Mouse (Mus musculus): ENCODE measurements around the gene Pigk. TPM values are rescaled to one million over a fixed set of nuclear protein-coding genes. Genes with fewer than 3 reads are reported as not detected.

Pigk gene
- total RNA-seq, 2 experiments from 2014 or later = 10.1 to 12.1 TPM

DNA sequence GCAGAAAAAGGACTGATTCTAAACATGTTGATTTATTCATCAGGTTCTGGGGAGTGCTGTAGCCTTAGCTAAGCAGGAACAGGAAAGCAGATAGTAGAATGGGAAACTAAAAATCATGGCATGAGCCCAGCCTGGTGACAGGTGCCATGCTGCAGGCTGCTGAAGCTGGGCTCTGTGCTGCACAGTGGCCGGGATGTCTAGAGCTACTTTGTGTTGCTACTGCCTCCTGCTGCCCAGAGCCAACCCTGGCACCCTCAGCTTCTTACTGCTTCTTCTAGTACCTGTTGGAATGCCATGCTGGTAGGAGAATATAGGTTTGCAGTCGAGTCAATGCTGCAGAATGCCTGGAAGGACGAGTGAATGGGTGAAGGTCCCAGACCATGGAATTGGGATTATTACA, 8.9 kb downstream of the Pigk start:
- ATAC-seq (replicated peaks; ENCODE audit: low FRiP score, poor library complexity, severe bottlenecking) = no peak

DNA sequence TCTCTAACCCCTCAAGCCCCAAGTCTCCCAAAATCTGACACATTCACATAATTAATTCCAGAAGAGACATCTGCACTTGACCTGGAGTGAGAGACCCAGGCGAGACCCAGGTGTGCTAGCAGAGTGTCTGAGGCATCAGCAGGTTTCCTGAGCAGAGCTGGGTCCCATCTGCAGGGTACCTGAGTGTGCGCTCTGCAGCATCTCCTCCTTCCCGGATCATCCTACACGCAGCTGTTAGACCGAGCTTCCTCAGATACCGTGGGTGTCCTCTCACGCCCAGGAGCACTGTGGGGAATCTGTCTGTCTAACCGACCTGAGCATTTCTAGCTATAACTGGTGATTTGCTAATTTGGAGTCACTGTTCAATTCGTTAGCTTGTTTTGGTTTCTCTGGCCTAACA, 10.5 kb downstream of the Pigk start:
- no peak for ATAC-seq (replicated peaks; ENCODE audit: low FRiP score, poor library complexity, severe bottlenecking)

DNA sequence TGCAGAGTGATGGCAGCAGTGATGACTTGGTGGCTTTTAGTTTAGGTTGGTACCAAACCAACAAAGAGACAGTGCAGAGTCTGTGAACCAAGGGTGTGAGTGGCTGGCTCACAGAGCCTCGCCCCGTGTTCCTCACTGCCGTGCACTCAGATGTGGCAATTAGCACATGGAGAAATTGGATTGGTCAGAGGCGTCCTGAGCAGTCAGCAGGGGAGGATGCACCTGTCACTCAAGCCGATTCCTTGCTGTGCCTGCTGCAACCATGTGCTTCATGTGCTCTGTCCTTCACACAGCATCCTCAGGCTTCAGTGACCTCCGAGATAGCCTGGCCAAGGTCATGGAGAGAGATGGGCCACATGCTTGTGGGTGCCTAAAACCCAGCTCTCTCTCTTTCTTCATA, 14.3 kb downstream of the Pigk start:
- ATAC-seq (replicated peaks; ENCODE audit: low FRiP score, poor library complexity, severe bottlenecking) = no peak

DNA sequence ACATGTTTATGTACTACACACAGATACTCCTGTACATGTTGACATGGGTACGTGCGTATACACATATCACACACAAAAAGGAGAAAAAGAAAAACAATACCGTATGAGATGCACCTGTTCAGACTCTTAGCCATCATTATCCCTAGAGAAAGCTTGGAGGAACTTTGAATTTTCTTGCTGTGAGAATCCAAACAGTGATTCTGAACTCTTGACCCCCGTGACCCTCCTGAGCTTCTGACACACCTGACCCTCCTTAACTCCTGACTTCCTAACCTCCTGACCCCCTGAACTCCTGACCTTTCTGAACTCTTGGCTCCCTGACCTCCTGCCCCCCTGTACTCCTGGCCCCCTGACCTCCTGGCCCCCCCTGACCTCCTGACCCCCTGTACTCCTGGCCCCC, 19.1 kb downstream of the Pigk start:
- no peak for ATAC-seq (replicated peaks; ENCODE audit: low FRiP score, poor library complexity, severe bottlenecking)

DNA sequence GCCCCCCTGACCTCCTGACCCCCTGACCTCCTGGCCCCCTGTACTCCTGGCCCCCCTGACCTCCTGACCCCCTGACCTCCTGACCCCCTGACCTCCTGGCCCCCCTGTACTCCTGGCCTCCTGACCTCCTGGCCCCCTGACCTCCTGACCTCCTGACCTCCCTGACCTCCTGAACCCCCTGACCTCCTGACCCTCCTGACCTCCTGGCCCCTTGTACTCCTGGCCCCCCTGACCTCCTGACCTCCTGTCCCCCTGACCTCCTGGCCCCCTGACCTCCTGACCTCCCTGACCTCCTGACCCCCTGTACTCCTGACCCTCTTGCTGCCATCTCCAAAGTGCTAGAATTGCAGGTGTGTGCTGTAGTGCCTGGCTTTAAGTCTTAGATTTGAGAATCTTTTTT, 19.6 kb downstream of the Pigk start:
- ATAC-seq (replicated peaks; ENCODE audit: low FRiP score, poor library complexity, severe bottlenecking) = no peak

DNA sequence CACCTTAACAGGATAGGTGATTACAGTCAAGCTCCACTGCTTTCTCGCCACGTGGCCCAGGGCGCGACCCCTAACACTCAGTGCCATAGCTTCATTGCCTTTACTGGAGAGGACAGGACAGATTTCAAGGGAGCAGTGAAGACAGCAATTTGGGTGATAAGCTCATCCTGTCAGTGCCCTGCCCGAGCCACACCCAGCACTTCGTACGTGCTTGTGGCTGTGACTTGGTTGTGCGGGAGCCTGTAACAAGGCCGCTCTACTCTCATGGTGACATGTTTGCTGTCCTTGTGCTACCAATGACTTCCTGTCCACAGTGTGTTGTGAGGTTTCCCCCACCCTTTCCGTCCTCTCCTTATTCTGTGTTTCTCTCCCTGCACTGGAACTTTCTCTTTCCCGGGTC, 20.2 kb downstream of the Pigk start:
- ATAC-seq (replicated peaks; ENCODE audit: low FRiP score, poor library complexity, severe bottlenecking) = no peak

DNA sequence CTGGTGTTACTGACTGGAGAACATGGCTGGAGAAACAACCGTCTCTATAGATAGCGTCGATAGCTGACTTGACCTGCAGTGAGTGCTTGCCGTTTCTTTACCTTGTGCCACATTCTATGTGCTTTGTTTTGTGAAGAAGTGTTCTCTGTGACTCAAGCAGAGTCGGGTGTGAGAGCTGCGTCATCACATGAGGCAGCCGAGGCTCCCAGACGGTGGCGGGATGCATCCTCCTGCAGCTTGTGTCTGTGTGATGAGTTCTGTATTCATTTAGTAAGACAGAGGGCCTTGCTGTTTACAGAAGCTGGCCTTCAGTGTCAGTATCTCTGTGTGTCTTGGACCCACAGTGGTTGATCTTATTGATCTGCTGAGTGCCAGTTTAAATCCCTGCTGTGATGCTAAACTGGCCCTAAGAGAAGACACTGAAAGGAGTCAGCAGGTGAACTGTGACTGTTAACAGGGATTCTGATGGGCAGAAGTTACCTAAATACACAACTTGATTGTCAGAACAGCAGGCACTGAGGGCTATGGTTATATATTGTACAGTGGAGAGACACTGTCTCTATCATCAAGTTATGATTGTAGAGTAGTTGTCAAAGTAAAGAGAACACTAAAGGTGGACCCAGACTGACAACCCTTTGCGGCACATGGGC, 21.8 kb downstream of the Pigk start:
- ATAC-seq (replicated peaks; ENCODE audit: low FRiP score, poor library complexity, severe bottlenecking) = no peak

DNA sequence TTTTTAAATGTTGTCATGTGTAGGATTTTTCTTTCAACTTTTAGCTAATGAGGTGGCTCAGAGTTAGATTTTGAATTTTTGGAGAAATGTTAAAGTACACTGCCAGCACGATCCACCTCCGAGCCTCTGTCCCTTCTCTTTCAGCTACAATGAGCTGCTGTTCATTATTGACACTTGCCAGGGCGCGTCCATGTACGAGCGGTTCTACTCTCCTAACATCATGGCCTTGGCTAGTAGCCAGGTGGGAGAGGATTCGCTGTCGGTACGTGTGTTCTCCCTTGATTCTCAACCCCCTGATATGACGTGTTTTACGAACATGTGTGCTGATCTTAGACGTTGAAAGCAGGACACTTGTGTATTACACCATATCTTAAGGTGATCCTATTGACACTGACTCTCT, 30.4 kb downstream of the Pigk start:
- no peak for ATAC-seq (replicated peaks; ENCODE audit: low FRiP score, poor library complexity, severe bottlenecking)

DNA sequence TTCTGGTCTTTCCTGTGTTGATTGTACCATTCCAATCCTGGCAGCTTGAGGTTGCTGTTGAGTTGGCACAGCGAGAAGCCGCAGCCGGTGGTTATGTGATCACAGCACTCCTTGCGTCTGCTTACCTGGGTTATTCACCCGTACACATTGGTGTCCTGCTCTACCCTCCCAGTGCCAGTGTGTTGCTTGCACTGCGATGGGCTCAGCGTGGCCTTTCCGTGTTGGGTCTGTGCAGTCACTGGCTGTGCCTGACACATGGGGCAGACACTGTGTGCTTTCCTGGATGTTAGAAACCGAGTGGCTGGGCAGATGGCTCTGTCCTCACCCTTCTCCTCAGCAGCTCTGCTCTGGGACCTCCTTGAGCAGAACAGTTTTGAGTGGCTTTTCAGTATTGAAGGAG, 31.7 kb downstream of the Pigk start:
- ATAC-seq (replicated peaks; ENCODE audit: low FRiP score, poor library complexity, severe bottlenecking) = no peak

DNA sequence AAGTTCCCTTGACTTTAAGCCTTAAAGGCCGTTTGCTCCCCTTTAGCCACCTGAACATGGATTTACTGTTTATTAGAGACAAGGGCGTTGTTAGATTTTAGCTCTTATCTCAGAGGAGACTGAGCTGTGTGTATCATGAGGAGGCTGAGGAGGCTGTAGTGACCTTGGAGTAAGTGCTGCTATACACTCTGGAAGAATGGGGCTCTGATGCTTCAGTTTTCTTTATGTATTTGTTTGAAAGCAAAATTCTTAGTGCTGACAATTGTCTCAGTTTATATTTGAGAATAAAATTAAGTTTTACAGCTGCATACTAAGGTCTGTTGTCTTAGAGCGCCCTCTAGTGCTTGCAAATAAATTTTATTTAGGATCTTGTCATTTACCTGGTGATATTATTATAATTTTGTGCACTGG, 35.6 kb downstream of the Pigk start:
- peak; percentile 79 for ATAC-seq (replicated peaks; ENCODE audit: low FRiP score, poor library complexity, severe bottlenecking)

DNA sequence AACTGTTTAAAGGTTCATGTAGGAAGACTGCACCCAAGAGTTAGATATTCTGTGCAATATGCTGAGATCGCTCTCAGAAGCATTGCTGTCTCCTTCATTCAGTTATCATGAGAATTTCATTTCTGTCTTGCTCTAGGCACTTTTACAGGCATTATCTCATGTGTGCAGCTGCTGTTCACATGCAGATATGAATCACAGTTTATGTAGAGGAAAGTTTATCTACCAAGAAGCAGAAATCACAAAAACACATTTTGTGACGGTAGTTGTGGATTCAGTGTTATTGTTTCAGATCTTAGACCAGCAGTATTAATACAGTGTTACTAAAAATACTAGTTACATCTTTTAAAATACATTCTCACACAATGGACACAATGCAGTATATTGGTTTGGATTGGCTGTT, 36.0 kb downstream of the Pigk start:
- ATAC-seq (replicated peaks; ENCODE audit: low FRiP score, poor library complexity, severe bottlenecking) = peak; percentile 60

DNA sequence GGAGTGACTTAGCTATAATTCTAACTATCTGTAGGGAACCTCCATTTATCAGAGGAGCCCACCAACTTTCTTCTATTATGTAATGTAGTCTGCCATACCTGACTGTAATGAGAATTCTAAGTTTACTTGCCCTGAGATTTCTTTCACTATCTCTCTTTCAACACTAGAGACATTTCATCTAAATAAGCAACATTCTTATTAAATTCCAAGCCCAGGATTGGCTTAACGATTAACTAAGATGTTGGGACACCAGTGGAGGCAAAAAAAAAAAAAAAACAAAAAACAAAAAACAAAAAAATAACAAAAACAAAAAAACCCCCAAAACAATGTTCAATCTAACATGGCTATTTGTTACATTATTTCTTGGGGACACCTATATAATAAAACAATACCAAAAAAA, 39.0 kb downstream of the Pigk start:
- no peak for ATAC-seq (replicated peaks; ENCODE audit: low FRiP score, poor library complexity, severe bottlenecking)

DNA sequence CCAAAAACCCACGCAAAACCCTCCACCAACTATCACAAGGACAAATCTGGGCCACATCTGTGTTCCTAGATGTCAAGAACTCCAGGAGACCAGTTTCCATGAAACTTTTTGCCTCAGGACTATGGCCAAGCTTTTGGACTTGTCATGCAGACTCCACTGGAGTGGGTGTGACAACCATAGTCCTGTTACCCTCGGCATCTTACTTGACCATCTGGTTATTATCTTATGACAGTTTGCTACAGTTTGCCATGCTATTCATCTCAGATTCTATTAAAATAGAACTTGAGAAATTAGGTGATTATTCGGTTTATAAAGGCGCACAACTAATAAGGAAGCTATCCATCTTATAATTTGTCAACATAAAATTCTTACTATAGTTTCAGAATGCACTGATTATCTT, 39.4 kb downstream of the Pigk start:
- ATAC-seq (replicated peaks; ENCODE audit: low FRiP score, poor library complexity, severe bottlenecking) = no peak

DNA sequence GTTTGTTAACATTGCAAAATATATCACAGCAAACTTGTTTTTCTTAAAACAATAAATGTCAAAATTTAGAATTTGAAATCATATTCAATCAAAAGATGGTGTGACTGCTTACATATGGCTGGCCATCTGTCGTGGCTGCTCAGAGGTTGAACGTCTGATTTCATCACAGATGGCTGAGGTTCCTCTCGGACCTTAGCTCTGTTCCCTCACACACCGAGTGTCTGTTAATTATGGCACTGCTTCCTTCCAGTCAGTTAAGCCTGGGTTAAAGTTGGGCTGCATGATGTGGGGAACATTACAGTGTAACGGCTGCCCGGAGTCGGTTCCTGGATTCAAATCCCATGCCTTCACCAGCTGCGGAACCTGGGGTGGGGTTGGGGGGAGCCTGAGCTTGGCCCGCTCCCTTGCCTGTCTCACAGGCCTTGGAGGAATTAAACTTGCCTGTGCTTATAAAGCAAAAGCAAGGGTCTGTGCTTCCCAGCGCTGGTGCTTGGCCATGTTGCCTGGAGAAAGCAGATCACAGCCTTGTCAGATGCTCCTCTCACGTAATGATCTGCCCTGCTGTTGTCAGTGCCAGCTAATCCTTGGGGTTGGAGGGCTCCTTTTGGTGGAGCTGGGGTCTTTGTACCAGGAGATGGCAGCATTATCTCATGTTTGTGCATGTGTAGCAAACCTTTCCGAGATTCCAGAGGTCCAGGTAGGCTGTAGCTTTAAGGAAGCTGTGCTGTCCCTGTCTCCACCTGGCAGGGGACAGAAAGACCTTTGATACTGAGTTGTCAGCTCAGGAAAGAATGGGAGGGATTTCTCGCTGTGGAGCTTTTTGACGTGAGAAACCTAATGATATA, 40.2 kb downstream of the Pigk start:
- ATAC-seq (replicated peaks; ENCODE audit: low FRiP score, poor library complexity, severe bottlenecking) = no peak

DNA sequence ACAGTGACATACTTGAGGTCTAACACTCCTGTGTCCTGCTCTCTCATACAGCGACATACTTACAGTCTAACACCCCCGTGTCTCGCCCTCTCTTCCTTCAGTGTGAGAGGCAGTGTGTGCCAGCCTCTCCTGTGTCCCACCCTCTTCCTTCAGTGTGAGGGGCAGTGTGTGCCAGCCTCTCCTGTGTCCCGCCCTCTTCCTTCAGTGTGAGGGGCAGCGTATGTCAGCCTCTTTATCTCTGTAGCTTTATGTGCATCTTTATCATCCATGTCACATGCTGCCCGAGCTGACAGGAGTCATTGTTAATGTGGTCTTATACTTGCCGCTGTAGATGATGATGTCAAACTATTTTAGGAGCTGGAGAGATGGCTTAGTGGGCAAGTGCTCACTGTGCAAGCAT, 41.6 kb downstream of the Pigk start:
- peak; percentile 29 for ATAC-seq (replicated peaks; ENCODE audit: low FRiP score, poor library complexity, severe bottlenecking)

DNA sequence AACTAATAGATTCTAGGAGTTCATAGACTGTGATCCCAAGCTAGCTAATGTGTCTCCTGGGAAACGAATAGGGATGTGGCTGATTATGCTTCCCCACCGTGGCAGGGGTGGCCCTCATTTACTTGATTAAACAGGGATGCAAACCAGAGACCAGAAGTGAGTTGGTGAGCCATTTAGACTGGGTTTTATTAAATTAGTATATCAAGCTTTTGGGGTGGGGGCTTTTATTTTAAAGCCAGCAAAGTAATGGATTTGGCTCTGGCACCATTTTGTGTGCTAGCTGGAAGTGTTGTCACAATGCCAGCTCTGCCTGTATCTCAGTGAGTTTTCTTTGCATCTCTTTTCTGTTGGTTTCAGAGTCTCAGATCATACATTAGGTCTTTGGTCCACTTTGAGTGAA, 43.0 kb downstream of the Pigk start:
- ATAC-seq (replicated peaks; ENCODE audit: low FRiP score, poor library complexity, severe bottlenecking) = no peak

DNA sequence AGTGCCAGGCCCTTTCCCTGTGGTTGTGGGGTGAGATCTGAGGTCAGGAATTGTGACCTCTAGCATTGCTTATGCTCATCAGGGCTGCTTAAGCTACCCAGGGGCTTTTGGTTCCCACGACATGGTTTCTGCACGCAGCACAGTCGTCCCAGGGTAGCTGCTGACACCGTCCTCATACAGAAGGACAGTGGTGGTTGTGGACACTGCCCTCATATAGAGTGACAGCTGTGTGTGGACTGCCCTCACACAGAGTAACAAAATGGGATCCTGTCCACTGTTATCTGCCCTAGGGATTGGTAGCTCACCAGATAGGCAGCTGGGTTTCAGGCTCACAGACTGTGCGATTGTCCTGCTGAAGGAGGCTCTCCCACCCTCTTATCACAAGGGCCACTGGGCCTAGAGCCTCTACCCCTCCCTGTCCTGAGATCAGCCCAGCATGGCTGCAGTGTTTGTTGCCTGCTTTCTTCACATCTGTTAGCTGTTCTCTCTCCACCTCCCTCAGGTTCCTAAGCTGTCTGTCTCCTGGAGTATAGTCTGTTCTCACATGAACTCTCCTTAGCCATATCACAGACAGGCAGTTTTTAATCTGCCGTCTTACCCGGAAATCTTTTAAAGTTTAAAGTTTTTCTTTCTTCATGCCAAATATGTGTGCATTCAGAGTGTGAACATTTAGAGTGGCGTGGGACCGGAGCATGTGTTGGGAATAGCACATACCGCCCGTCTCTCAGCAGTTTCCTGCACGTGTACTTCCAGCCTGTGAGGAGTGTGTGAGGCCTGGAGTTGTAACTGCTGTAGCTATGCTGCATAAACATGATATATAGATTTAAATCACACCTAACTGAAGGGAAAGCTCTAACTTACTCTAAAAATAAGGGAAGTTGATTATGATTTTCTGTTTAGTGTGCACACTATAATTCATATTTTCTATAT, 43.8 kb downstream of the Pigk start:
- peak; percentile 85 for ATAC-seq (replicated peaks; ENCODE audit: low FRiP score, poor library complexity, severe bottlenecking)

DNA sequence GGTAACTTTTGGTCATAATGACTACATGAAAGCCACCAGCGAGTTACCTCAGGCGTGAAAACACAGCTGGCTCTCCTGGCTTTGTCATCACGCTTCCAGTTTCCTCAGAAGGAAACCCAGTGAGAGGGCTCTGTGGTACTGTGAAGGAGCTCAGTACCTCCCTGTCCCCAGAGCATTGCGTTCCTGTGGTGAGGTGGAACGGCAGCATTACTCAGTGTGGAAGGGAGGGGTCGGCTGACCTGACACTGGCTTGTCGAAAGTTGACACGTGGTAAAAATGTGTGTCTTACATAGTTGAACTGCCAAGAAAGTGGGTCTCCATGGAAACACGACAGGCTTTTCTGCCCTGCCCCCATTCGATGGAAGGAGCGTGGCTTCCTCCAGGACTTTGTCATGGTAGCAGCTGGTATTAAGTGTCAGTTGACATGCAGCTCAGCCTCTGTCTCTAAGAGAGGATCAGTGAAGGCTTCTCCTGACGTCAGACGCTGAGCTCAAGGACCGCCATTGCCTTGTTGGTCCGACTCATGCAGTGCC, 44.7 kb downstream of the Pigk start:
- ATAC-seq (replicated peaks; ENCODE audit: low FRiP score, poor library complexity, severe bottlenecking) = no peak

DNA sequence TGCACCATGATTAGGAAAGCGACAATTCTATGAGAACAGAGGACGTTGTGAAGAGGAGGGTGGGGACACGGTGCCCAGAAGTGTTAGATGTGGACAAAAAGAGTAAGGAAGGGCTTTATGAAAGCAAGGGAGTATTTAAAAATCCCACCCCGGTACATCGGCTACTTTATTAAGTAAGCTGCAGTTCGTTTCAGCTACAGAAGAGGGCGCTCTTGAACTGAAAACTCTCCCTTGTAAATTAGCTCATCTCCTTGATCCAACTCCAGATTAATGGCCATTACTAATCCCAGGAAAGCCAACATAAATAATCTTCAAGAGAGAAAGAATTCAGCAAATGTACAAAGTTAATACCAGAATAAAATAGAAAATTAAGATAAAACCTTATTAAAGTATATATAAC, 47.2 kb downstream of the Pigk start:
- no peak for ATAC-seq (replicated peaks; ENCODE audit: low FRiP score, poor library complexity, severe bottlenecking)

DNA sequence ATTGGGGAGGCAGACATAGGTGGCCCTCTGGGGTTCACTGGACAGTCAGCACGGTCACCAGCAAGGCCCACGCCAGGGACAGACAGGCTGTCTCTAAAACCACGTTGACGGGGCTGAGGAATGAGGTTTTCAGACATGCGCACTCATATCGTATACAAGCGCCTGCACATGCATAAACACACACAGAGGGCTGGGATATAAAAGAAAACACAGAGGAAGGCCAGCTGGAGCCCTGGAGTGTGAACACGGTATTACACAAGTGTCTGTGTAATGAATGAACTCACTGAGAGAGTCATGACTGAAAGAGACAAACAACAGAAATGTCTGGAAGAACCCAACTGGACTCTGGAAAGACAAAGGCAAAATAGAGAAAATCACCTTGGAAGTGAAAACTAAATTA, 47.8 kb downstream of the Pigk start:
- no peak for ATAC-seq (replicated peaks; ENCODE audit: low FRiP score, poor library complexity, severe bottlenecking)
